Mouse (Mus musculus): ENCODE results near the gene Gm28305. TPM values are rescaled to one million over a fixed set of nuclear protein-coding genes. Genes with fewer than 3 reads are reported as not detected.
A peak's percentile ranks its signal among the peaks of the same experiment; 100 is the strongest.

Gene Gm28305
- polyA plus RNA-seq, 2 experiments: not detected

GRCm38 (mm10) chr9:104051028-104051427, 10.6 kb downstream of the Gm28305 start:
- ATAC-seq (ENCODE audit: low FRiP score, low read depth) (no peak), DNase-seq (ENCODE audit: low spot score) (no peak)
- Histone ChIP-seq H3K9me3 (ENCODE audit: control insufficient read depth, low read length) (no peaks in the 10 kb centered on the region), H3K27me3 (ENCODE audit: control insufficient read depth, insufficient read depth, low read length) (no peaks in the 10 kb centered on the region), H3K4me2 (replicated peaks; ENCODE audit: low read depth, low read length, severe bottlenecking) (no peak overlapping the region), H3K4me1 (ENCODE audit: control insufficient read depth, insufficient read depth, low read length) (no peaks in the 10 kb centered on the region), H3K36me3 (ENCODE audit: control insufficient read depth, insufficient read depth, low read length) (peaks cover 96% of the 10 kb centered on the region), H3K27ac (replicated peaks; ENCODE audit: low read depth, low read length) (no peak overlapping the region), H3K4me3 (replicated peaks; ENCODE audit: low read length) (no peak overlapping the region), H3K9ac (ENCODE audit: low read depth, low read length, severe bottlenecking) (no peak overlapping the region)
- TF ChIP-seq POLR2A (IDR thresholded peaks at IDR 0.05; ENCODE audit: borderline replicate concordance, extremely low read depth, insufficient read depth, insufficient read length): no peak
- WGBS: 88% methylated on average over 6 of the region's 6 CpGs

- peak; percentile 80 for DNase-seq (ENCODE audit: low spot score)
- no peaks in the 10 kb centered on the region for H3K9me3 ChIP-seq (ENCODE audit: control insufficient read depth, low read length)
Measured at GRCm38 (mm10) chr9:104062430-104063243, 22.2 kb downstream of the Gm28305 start, which contains the start of gene Uba5. Gene Uba5 (minus strand): TSS chr9:104063134.

DNA sequence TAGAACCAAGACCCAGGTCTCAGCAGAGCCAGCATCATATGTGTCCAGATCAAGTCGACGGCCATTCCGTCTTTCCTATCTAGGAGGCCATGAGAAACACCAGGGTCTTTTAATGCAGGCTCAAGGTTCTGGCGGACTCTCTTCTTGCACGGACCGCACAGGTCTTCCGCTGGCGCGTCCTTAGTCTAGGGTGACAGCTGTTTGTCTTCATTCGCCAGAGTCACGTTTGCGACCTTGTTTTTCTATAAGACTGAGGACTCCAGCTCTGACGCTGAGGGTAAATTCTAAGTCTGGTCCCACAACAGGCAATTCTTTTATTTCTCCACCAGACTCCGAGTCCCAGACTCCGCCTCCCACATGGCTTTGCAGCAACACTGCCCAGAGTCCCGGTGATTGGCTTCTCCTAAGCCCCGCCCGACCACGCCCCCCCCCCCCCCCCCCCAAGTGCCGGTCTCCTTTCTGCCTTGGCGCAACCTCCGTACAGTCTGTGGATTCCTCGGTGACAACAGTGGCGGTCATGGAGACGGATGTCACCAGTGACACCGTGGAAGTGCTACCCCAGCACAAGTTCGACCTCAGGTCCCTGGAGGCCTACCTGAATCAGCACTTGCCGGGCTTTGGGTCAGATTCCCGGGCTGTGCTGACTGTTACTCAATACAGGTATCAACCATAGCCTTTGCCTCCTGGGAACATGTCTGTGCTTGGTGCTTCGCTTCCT, 22.9 kb downstream of the Gm28305 start, which contains the start of gene Acad11:
Gene Acad11, plus strand, starts transcription at position 134 of the 718 bp plus-strand sequence.
- Histone ChIP-seq H3K4me2 (replicated peaks; ENCODE audit: low read depth, low read length, severe bottlenecking) (peak within 1 kb of the TSS; percentile 88), H3K27ac (replicated peaks; ENCODE audit: low read depth, low read length) (peak within 1 kb of the TSS; percentile 28; the same call in 1 of the 2 replicates), H3K27me3 (ENCODE audit: control insufficient read depth, insufficient read depth, low read length) (no peaks in the 10 kb centered on the region), H3K36me3 (ENCODE audit: control insufficient read depth, insufficient read depth, low read length) (peaks cover 16% of the 10 kb centered on the region), H3K9ac (ENCODE audit: low read depth, low read length, severe bottlenecking) (peak within 1 kb of the TSS; percentile 77), H3K9me3 (ENCODE audit: control insufficient read depth, low read length) (no peaks in the 10 kb centered on the region), H3K4me1 (ENCODE audit: control insufficient read depth, insufficient read depth, low read length) (peaks cover 15% of the 10 kb centered on the region), H3K4me3 (replicated peaks; ENCODE audit: low read length) (peak within 1 kb of the TSS; percentile 87)
- 1% methylated on average over 25 of the region's 30 CpGs for WGBS
- peak; percentile 95 for ATAC-seq (ENCODE audit: low FRiP score, low read depth)
- peak; percentile 90 for DNase-seq (ENCODE audit: low spot score)
- TF ChIP-seq POLR2A (IDR thresholded peaks at IDR 0.05; ENCODE audit: borderline replicate concordance, extremely low read depth, insufficient read depth, insufficient read length): peak; percentile 33; the same call in 1 of the 2 replicates

More at GRCm38 (mm10) chr9:104062430-104063243, 22.2 kb downstream of the Gm28305 start, which contains the start of gene Uba5:
- H3K4me1 ChIP-seq (ENCODE audit: control insufficient read depth, insufficient read depth, low read length): peaks cover 15% of the 10 kb centered on the region
- peak; percentile 76 for ATAC-seq (ENCODE audit: low FRiP score, low read depth)
- H3K4me3 ChIP-seq (replicated peaks; ENCODE audit: low read length): peak within 1 kb of the TSS; percentile 87
- 2% methylated on average over 46 of the region's 59 CpGs for WGBS
- TF ChIP-seq POLR2A (IDR thresholded peaks at IDR 0.05; ENCODE audit: borderline replicate concordance, extremely low read depth, insufficient read depth, insufficient read length): peak; percentile 45; the same call in 1 of the 2 replicates
- H3K9ac ChIP-seq (ENCODE audit: low read depth, low read length, severe bottlenecking): peak within 1 kb of the TSS; percentile 77
- peaks cover 23% of the 10 kb centered on the region for H3K36me3 ChIP-seq (ENCODE audit: control insufficient read depth, insufficient read depth, low read length)
- H3K4me2 ChIP-seq (replicated peaks; ENCODE audit: low read depth, low read length, severe bottlenecking): peak within 1 kb of the TSS; percentile 88
- peak within 1 kb of the TSS; percentile 28; the same call in 1 of the 2 replicates for H3K27ac ChIP-seq (replicated peaks; ENCODE audit: low read depth, low read length)
- H3K27me3 ChIP-seq (ENCODE audit: control insufficient read depth, insufficient read depth, low read length): no peaks in the 10 kb centered on the region

GRCm38 (mm10) chr9:104064571-104064970, 24.1 kb downstream of the Gm28305 start:
- Histone ChIP-seq H3K4me1 (ENCODE audit: control insufficient read depth, insufficient read depth, low read length) (peaks cover 15% of the 10 kb centered on the region), H3K27me3 (ENCODE audit: control insufficient read depth, insufficient read depth, low read length) (no peaks in the 10 kb centered on the region), H3K9me3 (ENCODE audit: control insufficient read depth, low read length) (no peaks in the 10 kb centered on the region), H3K27ac (replicated peaks; ENCODE audit: low read depth, low read length) (no peak overlapping the region), H3K4me3 (replicated peaks; ENCODE audit: low read length) (no peak overlapping the region), H3K36me3 (ENCODE audit: control insufficient read depth, insufficient read depth, low read length) (peaks cover 14% of the 10 kb centered on the region), H3K9ac (ENCODE audit: low read depth, low read length, severe bottlenecking) (no peak overlapping the region), H3K4me2 (replicated peaks; ENCODE audit: low read depth, low read length, severe bottlenecking) (no peak overlapping the region)
- no peak for TF ChIP-seq POLR2A (IDR thresholded peaks at IDR 0.05; ENCODE audit: borderline replicate concordance, extremely low read depth, insufficient read depth, insufficient read length)
- WGBS: 27% methylated on average over 1 of the region's 1 CpGs
- no peak for DNase-seq (ENCODE audit: low spot score)
- ATAC-seq (ENCODE audit: low FRiP score, low read depth): no peak

GRCm38 (mm10) chr9:104070241-104070640, 29.8 kb downstream of the Gm28305 start:
- WGBS: 79% methylated on average over 4 of the region's 4 CpGs
- H3K27ac ChIP-seq (replicated peaks; ENCODE audit: low read depth, low read length): no peak overlapping the region
- no peaks in the 10 kb centered on the region for H3K9me3 ChIP-seq (ENCODE audit: control insufficient read depth, low read length)
- H3K4me3 ChIP-seq (replicated peaks; ENCODE audit: low read length): no peak overlapping the region
- no peaks in the 10 kb centered on the region for H3K36me3 ChIP-seq (ENCODE audit: control insufficient read depth, insufficient read depth, low read length)
- no peak overlapping the region for H3K4me2 ChIP-seq (replicated peaks; ENCODE audit: low read depth, low read length, severe bottlenecking)
- DNase-seq (ENCODE audit: low spot score) (no peak), ATAC-seq (ENCODE audit: low FRiP score, low read depth) (no peak)
- no peaks in the 10 kb centered on the region for H3K4me1 ChIP-seq (ENCODE audit: control insufficient read depth, insufficient read depth, low read length)
- no peak for TF ChIP-seq POLR2A (IDR thresholded peaks at IDR 0.05; ENCODE audit: borderline replicate concordance, extremely low read depth, insufficient read depth, insufficient read length)
- H3K27me3 ChIP-seq (ENCODE audit: control insufficient read depth, insufficient read depth, low read length): no peaks in the 10 kb centered on the region
- no peak overlapping the region for H3K9ac ChIP-seq (ENCODE audit: low read depth, low read length, severe bottlenecking)
